Mouse (Mus musculus) adrenal gland, postnatal 14 days (tissue): Measurements from ENCODE around the gene Gm10722. TPM values are rescaled to one million over a fixed set of nuclear protein-coding genes. Genes with fewer than 3 reads are reported as not detected.
"Not testable (repeated sequence)": the region's sequence is repeated elsewhere in the genome, so short reads cannot be mapped to it uniquely, and the experiment has no call there.

Experiments used
- DNase-seq: peaks from one replicate; pipeline ENCODE4 v3.0.0; 2021; ENCODE audit warnings: mixed read lengths
- microRNA-seq, 2 experiments: library from miRNA; unstranded; fragments of <30 nt; microRNA quantifications; one replicate each; pipeline ENCODE4 v1.2.0; 2021
- total RNA-seq: library from RNA; stranded (reverse); gene quantifications from 2 replicates; pipeline ENCODE4 v1.2.3, GENCODE M21; 2021

Gm10722 gene
- total RNA-seq, 1 experiment from 2014 or later: not detected

- DNase-seq: peak; percentile 19
These were observed 24.9 kb downstream of the Gm10722 start for GRCm38 (mm10) chr9:3025653-3026052.

DNA sequence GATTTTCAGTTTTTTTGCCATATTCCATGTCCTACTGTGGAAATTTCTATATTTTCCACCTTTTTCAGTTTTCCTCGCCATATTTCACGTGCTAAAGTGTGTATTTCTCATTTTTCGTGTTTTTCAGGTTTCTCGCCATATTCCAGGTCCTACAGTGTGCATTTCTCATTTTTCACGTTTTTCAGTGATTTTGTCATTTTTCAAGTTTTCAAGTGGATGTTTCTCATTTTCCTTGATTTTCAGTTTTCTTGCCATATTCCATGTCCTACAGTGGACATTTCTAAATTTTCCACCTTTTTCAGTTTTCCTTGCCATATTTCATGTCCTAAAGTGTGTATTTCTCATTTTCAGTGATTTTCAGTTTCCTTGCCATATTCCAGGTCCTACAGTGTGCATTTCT is 25.4 kb downstream of the Gm10722 start:
- DNase-seq: not testable (repeated sequence)

DNA sequence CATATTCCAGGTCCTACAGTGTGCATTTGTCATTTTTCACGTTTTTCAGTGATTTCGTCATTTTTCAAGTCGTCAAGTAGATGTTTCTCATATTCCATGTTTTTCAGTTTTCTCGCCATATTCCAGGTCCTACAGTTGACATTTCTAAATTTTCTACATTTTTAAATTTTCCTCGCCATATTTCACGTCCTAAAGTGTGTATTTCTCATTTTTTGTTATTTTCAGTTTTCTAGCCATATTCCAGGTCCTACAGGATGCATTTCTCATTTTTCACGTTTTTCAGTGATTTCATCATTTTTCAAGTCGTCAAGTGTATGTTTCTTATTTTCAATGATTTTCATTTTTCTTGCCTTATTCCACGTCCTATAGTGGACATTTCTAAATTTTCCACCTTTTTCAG is 26.0 kb downstream of the Gm10722 start:
- not testable (repeated sequence) for DNase-seq

GRCm38 (mm10) chr9:3027200-3027599 is 26.5 kb downstream of the Gm10722 start:
- DNase-seq: not testable (repeated sequence)

GRCm38 (mm10) chr9:3029276-3030000 is 28.7 kb downstream of the Gm10722 start:
- peak; percentile 4 for DNase-seq

- not testable (repeated sequence) for DNase-seq
These were observed 30.1 kb downstream of the Gm10722 start for GRCm38 (mm10) chr9:3030677-3031318.

DNA sequence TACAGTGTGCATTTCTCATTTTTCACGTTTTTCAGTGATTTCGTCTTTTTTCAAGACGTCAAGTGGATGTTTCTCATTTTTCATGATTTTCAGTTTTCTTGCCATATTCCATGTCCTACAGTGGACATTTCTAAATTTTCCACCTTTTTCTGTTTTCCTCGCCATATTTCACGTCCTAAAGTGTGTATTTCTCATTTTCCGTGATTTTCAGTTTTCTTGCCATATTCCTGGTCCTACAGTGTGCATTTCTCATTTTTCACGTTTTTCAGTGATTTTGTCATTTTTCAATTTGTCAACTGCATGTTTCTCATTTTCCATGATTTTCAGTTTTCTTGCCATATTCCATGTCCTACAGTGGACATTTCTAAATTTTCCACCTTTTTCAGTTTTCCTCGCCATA is 33.6 kb downstream of the Gm10722 start, which contains the start of gene Gm17535:
Gene Gm17535, plus strand, starts transcription at position 301 of the 400 bp plus-strand sequence.
- not testable (repeated sequence) for DNase-seq

GRCm38 (mm10) chr9:3036577-3036976 is 35.9 kb downstream of the Gm10722 start, which contains the start of gene Gm10715:
TSS of gene Gm10715 (plus strand) at chr9:3036877.
- not testable (repeated sequence) for DNase-seq

GRCm38 (mm10) chr9:3038161-3038560 is 37.4 kb downstream of the Gm10722 start:
- DNase-seq: not testable (repeated sequence)

Small RNAs within 50 kb of the gene (microRNA-seq; reads per million reads assigned to microRNA genes)
- 0 reads per million in 2 experiments for gene Mir101c

Other genes starting within 250 kb of the Gm10722 start
- 0.60 TPM in 1 of 2 replicates, not detected in the other for gene Gm11168, start 2.4 kb downstream of the Gm10722 start, total RNA-seq
- 1.3 TPM in 1 of 2 replicates, not detected in the other for gene Gm10721, start 12.2 kb downstream of the Gm10722 start, total RNA-seq
- gene Gm10720, start 14.7 kb downstream of the Gm10722 start, total RNA-seq: not detected in 2 replicates
- 1.7 and 1.8 TPM in 2 replicates for gene Gm10719, start 16.5 kb downstream of the Gm10722 start, total RNA-seq
- 2.3 and 2.6 TPM in 2 replicates for gene Gm10718, start 22.6 kb downstream of the Gm10722 start, total RNA-seq
- gene Gm10717, start 24.5 kb downstream of the Gm10722 start, total RNA-seq: 0.89 and 1.0 TPM in 2 replicates
- not detected in 2 replicates for gene Gm17535, start 33.7 kb downstream of the Gm10722 start, total RNA-seq
- gene Gm10715, start 36.0 kb downstream of the Gm10722 start, total RNA-seq: not detected in 2 replicates